Mouse (Mus musculus): ENCODE results near the gene Mfap5.

GRCm38 (mm10) chr6:122561005-122561404 lies 55.4 kb downstream of the Mfap5 start:
- TF ChIP-seq CTCF (IDR thresholded peaks at IDR 0.05; ENCODE audit: control insufficient read depth, insufficient read depth, insufficient replicate concordance, low read depth, low read length) (no peak), POLR2A (IDR thresholded peaks at IDR 0.05; ENCODE audit: control insufficient read depth, low read depth, low read length) (no peak)

Measured in testis, adult 2 months (tissue).